Mouse (Mus musculus) C2C12 (cell line): ENCODE measurements around the gene Rps19. TPM values are rescaled to one million over a fixed set of nuclear protein-coding genes. Genes with fewer than 3 reads are reported as not detected.
"Not testable (repeated sequence)": the region's sequence is repeated elsewhere in the genome, so short reads cannot be mapped to it uniquely, and the experiment has no call there.

Experiments
- H3K27me3 ChIP-seq: one replicate; pipeline ENCODE4 v1.6.1; 2011; ENCODE audit not compliant: control insufficient read depth, insufficient read depth, insufficient read length
- H3K36me3 ChIP-seq: one replicate; pipeline ENCODE4 v1.6.1; 2011; ENCODE audit not compliant: control insufficient read depth, insufficient read depth
- H3K4me3 ChIP-seq: one replicate; pipeline ENCODE4 v1.5.1; 2011; ENCODE audit warnings: mild to moderate bottlenecking, control low read depth; ENCODE audit not compliant: poor library complexity, insufficient read depth, severe bottlenecking
- H3K79me2 ChIP-seq: one replicate; pipeline ENCODE4 v1.6.1; 2011; ENCODE audit not compliant: control insufficient read depth, insufficient read depth
- H3K79me3 ChIP-seq: one replicate; pipeline ENCODE4 v1.6.1; 2011; ENCODE audit warnings: low read depth, control low read depth
- H3ac ChIP-seq: one replicate; pipeline ENCODE3; 2011; ENCODE audit warnings: low read depth; ENCODE audit not compliant: control insufficient read depth, insufficient read length
- CEBPB ChIP-seq: IDR thresholded peaks from one replicate; pipeline ENCODE4 v1.6.1; 2011; ENCODE audit warnings: low read depth, mild to moderate bottlenecking, control low read depth, moderate library complexity
- CTCF ChIP-seq: IDR thresholded peaks from one replicate; pipeline ENCODE4 v1.5.1; 2011; ENCODE audit not compliant: control insufficient read depth, insufficient read depth, insufficient read length
- FOSL1 ChIP-seq: IDR thresholded peaks from one replicate; pipeline ENCODE4 v1.8.0; 2011; ENCODE audit warnings: mild to moderate bottlenecking, low read length; ENCODE audit not compliant: poor library complexity, insufficient read depth, severe bottlenecking
- MAX ChIP-seq: IDR thresholded peaks from one replicate; pipeline ENCODE4 v1.6.1; 2011; ENCODE audit warnings: mild to moderate bottlenecking, control low read depth
- MYOD1 ChIP-seq: IDR thresholded peaks from one replicate; pipeline ENCODE4 v1.6.1; 2011; ENCODE audit warnings: low read depth; ENCODE audit not compliant: control insufficient read depth, insufficient read length
- MYOG ChIP-seq: IDR thresholded peaks from one replicate; pipeline ENCODE4 v1.6.1; 2011; ENCODE audit not compliant: control insufficient read depth, insufficient read length; ENCODE audit errors: extremely low read depth
- USF1 ChIP-seq: IDR thresholded peaks from one replicate; pipeline ENCODE4 v1.6.1; 2011; ENCODE audit warnings: low read depth, mild to moderate bottlenecking, control low read depth, moderate library complexity
- polyA plus RNA-seq: library from polyadenylated mRNA; unstranded; fragments of >200 nt; fragmentation: generic; extraction: Trizol; gene quantifications from one replicate; pipeline ENCODE4 v1.2.1, GENCODE M21; 2012; ENCODE audit warnings: missing spikeins

Gene Rps19
- polyA plus RNA-seq, 1 experiment = 3,185 TPM

DNA sequence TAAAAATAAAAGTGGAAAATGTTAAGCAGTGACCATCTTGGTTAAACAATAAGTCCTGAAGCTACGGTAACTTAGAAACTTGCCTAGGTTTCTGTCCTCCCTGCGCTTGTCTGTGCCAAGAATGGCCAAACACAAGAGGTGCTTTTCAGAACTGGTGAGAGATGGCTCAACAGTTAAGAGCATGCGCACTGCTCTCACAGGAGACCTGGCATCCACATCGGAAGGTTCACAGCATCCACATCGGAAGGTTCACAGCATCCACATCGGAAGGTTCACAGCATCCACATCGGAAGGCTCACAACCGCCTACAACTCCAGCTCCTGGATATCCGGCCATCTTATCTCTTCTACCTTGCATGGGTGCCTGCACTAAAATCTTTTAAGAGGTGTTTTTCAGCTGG lies 39.0 kb upstream of the Rps19 start:
- TF ChIP-seq CEBPB (no peak), USF1 (no peak), MYOD1 (no peak), CTCF (no peak), FOSL1 (no peak), MAX (no peak), MYOG (no peak)
- Histone ChIP-seq H3K79me2 (no peaks in the 10 kb centered on the region), H3K4me3 (no peak overlapping the region), H3K79me3 (no peaks in the 10 kb centered on the region), H3K36me3 (no peaks in the 10 kb centered on the region), H3ac (no peak overlapping the region), H3K27me3 (no peaks in the 10 kb centered on the region)

GRCm38 (mm10) chr7:24845713-24846112 lies 38.5 kb upstream of the Rps19 start:
- Histone ChIP-seq H3ac (no peak overlapping the region), H3K79me2 (no peaks in the 10 kb centered on the region), H3K4me3 (no peak overlapping the region), H3K27me3 (no peaks in the 10 kb centered on the region), H3K36me3 (no peaks in the 10 kb centered on the region), H3K79me3 (no peaks in the 10 kb centered on the region)
- TF ChIP-seq CTCF = no peak

DNA sequence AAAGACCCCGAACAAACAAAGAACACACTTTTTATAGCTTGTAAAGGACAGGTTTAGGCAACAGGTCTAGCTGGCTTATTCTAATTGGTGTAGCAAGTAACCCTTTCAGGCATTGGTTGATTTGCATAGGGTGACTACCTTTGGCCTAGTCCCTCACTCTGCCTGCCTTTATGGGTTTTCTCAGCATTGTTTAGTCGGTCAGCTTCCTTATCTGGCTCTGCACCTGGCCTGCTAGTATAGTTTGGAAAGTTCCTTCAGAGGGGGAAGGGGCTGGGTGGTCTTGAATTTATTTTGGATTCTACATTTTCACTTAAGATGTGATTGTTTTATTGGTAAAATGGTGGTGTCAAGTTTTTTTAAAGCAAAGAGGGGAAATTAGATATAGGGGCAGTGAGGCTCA lies 37.6 kb upstream of the Rps19 start:
- not testable (repeated sequence) for H3K79me3 ChIP-seq, H3ac ChIP-seq

DNA sequence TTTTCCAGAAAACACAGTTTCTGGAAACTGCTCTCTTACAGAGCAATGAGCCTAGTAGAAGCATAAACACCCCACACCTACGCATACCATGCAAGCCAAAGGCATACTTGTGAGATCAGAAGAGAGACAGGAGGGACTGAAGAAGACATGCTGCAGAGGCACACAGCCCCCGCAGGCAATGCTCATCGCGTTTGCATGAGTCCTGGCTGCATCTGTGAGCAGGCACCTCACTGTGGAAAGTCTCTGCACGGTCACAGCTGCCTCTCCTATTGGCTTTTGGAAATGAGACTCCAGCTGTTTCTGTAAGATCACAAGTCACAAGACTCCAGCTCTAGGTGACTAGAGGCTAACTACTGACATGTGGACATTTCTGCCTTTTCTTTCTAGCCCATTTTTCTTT lies 34.0 kb upstream of the Rps19 start:
- H3ac ChIP-seq = peak overlapping the region; percentile 3
- no peaks in the 10 kb centered on the region for H3K79me2 ChIP-seq
- H3K79me3 ChIP-seq = no peaks in the 10 kb centered on the region
- no peak overlapping the region for H3K4me3 ChIP-seq
- H3K27me3 ChIP-seq = no peaks in the 10 kb centered on the region
- TF ChIP-seq FOSL1 = no peak
- TF ChIP-seq MYOD1 = peak; percentile 26
- no peaks in the 10 kb centered on the region for H3K36me3 ChIP-seq

More for the DNA sequence above, 37.6 kb upstream of the Rps19 start:
- H3K27me3 ChIP-seq, H3K79me2 ChIP-seq, H3K4me3 ChIP-seq, H3K36me3 ChIP-seq: not testable (repeated sequence)

- Histone ChIP-seq H3K79me2 (no peaks in the 10 kb centered on the region), H3K27me3 (no peaks in the 10 kb centered on the region), H3K36me3 (no peaks in the 10 kb centered on the region), H3K79me3 (no peaks in the 10 kb centered on the region), H3ac (no peak overlapping the region), H3K4me3 (no peak overlapping the region)
- peak; percentile 66 for TF ChIP-seq MAX
- TF ChIP-seq FOSL1 = peak; percentile 24
- no peak for TF ChIP-seq CTCF
- peak; percentile 44 for TF ChIP-seq CEBPB
- no peak for TF ChIP-seq MYOG
- TF ChIP-seq USF1 = peak; percentile 72
- no peak for TF ChIP-seq MYOD1
Measured at GRCm38 (mm10) chr7:24850899-24851303, 33.3 kb upstream of the Rps19 start.

DNA sequence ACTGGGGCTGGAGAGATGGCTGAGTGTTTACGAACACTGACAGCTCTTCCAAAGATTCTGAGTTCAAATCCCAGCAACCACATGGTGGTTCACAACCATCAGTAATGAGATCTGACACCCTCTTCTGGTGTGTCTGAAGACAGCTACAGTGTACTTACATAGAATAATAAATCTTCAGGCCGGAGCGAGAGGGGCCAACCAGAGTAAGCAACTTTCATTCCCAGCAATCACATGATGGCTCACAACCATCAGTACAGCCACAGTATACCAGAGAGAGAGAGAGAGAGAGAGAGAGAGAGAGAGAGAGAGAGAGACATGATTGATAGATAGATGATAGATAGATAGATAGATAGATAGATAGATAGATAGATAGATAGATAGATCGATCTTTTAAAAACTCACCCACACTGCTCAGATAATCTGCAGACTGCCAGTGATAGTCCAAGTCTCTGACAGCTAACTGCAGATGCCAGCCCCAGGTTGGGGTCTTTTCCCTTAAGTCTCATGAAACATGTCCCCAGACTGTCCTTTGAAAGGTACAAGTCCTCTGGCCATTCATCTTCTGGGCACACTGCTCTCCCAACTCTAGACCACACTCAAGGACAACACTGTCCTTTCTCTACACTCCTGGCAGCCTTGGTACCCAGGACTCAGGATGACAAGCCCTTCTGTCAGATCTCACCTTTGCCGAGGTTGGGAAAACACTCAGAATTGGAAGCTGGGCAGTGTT lies 32.4 kb upstream of the Rps19 start:
- no peaks in the 10 kb centered on the region for H3K79me3 ChIP-seq
- no peak overlapping the region for H3K4me3 ChIP-seq
- no peak for TF ChIP-seq MYOG
- TF ChIP-seq MYOD1 = no peak
- TF ChIP-seq MAX = no peak
- TF ChIP-seq CEBPB = no peak
- TF ChIP-seq FOSL1 = no peak
- TF ChIP-seq CTCF = no peak
- no peak for TF ChIP-seq USF1
- H3K27me3 ChIP-seq = no peaks in the 10 kb centered on the region
- H3K79me2 ChIP-seq = no peaks in the 10 kb centered on the region
- no peaks in the 10 kb centered on the region for H3K36me3 ChIP-seq
- no peak overlapping the region for H3ac ChIP-seq
